Mouse (Mus musculus) left cerebral cortex, adult 2 months (tissue): ENCODE data around the gene Hoxb3. TPM values are rescaled to one million over a fixed set of nuclear protein-coding genes. Genes with fewer than 3 reads are reported as not detected.

Experiments used
- DNase-seq, 2 experiments: peaks; one replicate each; pipeline ENCODE4 v3.0.0; 2021 to 2022; ENCODE audit warnings: low spot score in 2 of 2, mixed read lengths in 1 of 2; ENCODE audit errors: extremely low spot score in 1 of 2
- H3K27ac ChIP-seq: fragments of 200-600 bp; 2 replicates; pipeline ENCODE4 v1.8.1; 2022
- H3K4me3 ChIP-seq: fragments of 200-600 bp; 2 replicates; pipeline ENCODE4 v1.8.1; 2022
- CTCF ChIP-seq: fragments of 200-600 bp; IDR thresholded peaks from 2 replicates; pipeline ENCODE4 v1.8.1; 2022; ENCODE audit warnings: antibody characterized with exemption, mild to moderate bottlenecking, moderate library complexity
- intact Hi-C: fragments of 180-260 bp; cut with DNase I; formaldehyde crosslinking; loops from one replicate; pipeline ENCODE4 v1.15.1; 2025
- total RNA-seq, 2 experiments: library from RNA; stranded (reverse); gene quantifications; 2 replicates each; pipeline ENCODE4 v1.2.3; 2021

The Hoxb3 gene
- total RNA-seq, 2 experiments from 2014 or later = not detected

DNA sequence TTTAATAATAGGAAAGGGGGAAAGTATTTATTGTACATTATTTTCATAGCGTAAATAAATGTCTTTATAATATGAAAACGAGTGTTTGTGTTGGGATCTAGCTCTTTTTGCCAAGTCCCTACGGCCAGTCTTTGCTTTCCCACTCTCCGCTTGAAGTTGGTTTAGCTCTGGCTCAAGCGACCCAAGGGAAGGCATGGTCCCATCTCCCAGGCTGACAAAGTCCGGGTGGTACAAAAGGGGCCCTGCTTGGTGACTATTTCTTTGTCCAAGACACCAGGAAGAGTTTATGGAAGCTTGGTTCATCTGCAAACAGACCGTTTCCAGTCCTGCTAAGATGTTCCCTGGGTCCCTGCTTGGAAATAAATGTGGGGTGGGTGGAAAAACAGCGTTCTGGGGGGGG is 30.8 kb downstream of the Hoxb3 start:
- no peak overlapping the region for H3K4me3 ChIP-seq
- no peak for TF ChIP-seq CTCF
- no peak for DNase-seq
- H3K27ac ChIP-seq = no peak overlapping the region
- intact Hi-C loops = loop anchor here (5.0 kb wide), 2 partner anchors 37 to 342 kb away; partner anchors contain the start of gene Hoxb4

DNA sequence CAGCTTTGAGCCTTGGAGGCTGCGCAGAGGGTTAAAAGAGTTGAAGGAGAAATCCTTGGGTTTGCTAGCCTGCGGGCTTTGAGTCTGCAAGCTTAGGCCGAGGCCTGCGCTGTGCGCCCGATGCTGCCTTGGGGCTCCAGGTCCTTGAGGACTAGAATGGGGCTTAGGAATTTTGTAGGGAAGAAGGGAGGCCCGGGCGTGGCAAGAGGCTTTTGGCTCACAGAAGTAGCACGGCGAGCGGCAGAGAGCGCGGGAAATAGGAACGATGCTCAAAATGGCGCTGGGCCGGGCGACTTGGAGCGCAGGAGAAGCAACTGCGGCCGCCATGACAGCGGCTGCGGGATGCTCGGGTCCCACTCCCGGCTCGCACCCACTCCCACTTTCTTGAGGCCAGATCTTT is 31.2 kb downstream of the Hoxb3 start:
- no peak for TF ChIP-seq CTCF

GRCm38 (mm10) chr11:96354801-96355311 is 31.7 kb downstream of the Hoxb3 start:
- DNase-seq = no peak
- TF ChIP-seq CTCF = no peak
- intact Hi-C loops = loop anchor here (5.0 kb wide), 2 partner anchors 38 to 343 kb away; partner anchors contain the start of gene Hoxb4
- Histone ChIP-seq H3K27ac (no peak overlapping the region), H3K4me3 (no peak overlapping the region)

More for the DNA sequence above, 31.2 kb downstream of the Hoxb3 start:
- Histone ChIP-seq H3K4me3 (no peak overlapping the region), H3K27ac (no peak overlapping the region)
- no peak for DNase-seq
- intact Hi-C loops = loop anchor here (5.0 kb wide), 2 partner anchors 37 to 342 kb away; partner anchors contain the start of gene Hoxb4

DNA sequence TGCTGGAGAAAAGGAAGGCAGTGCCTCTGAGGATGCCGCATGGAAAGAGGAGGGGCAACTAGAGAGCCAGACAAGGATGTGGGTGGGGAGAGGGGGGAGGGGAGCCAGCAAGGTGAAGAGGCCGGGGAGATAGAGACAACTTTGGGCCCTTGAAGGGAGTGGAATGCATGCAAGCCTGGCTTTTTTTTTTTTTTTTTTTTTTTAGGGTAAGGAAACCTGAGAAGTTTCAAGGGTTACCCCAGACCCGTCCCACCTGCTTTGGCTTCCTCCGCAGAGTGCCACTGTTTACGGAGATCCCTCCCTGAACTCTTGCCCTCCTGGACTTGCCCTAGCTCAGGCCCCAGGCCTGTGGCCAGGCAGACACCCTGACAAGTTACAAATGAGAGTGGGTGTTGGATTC is 40.7 kb downstream of the Hoxb3 start:
- no peak for TF ChIP-seq CTCF
- DNase-seq = no peak
- Histone ChIP-seq H3K27ac (no peak overlapping the region), H3K4me3 (no peak overlapping the region)
- intact Hi-C loops = no loop called here

- intact Hi-C loops = no loop called here
- TF ChIP-seq CTCF = no peak
- Histone ChIP-seq H3K27ac (no peak within 1 kb of the TSS), H3K4me3 (no peak within 1 kb of the TSS)
- no peak for DNase-seq
These were observed 42.4 kb downstream of the Hoxb3 start, which contains the start of gene Hoxb1 for GRCm38 (mm10) chr11:96365441-96366091. Hoxb1 (plus strand) TSS chr11:96365752.

DNA sequence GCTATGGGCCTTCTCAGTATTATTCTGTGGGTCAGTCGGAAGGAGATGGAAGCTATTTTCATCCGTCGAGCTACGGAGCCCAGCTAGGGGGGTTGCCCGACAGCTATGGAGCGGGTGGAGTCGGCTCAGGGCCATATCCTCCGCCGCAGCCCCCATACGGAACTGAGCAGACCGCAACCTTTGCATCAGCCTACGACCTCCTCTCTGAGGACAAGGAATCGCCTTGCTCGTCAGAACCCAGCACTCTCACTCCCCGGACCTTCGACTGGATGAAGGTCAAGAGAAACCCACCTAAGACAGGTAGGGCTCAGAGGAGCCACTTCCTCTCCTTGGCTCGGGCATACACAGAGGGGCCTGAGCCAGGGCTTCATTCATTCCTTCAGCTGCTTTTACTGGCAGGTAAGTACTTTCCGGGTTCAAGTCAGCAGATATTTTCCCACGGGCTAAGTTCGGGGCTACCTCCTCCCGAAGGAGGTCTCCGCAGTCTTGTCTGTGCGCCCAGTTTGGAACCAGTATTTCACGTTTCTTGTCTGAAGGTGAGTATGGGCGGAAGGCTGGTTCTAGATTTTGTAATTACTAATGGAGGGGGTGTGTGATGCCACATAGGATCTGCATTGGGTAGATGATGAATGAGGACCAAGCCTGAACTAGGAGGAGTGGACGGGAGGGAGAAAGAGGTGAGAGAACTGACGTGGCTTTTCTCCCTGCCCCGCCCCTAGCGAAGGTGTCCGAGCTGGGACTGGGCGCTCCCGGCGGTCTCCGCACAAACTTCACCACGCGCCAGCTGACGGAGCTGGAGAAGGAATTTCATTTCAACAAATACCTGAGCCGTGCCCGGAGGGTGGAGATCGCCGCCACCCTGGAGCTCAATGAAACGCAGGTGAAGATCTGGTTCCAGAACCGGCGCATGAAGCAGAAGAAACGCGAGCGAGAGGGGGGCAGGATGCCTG is 43.2 kb downstream of the Hoxb3 start:
- no peak for DNase-seq
- TF ChIP-seq CTCF = no peak
- H3K27ac ChIP-seq = no peak overlapping the region
- intact Hi-C loops = no loop called here
- no peak overlapping the region for H3K4me3 ChIP-seq

- H3K27ac ChIP-seq = no peak overlapping the region
- no peak overlapping the region for H3K4me3 ChIP-seq
- DNase-seq = no peak
- intact Hi-C loops = no loop called here
- TF ChIP-seq CTCF = no peak
These were observed 44.0 kb downstream of the Hoxb3 start for GRCm38 (mm10) chr11:96367141-96367540.

DNA sequence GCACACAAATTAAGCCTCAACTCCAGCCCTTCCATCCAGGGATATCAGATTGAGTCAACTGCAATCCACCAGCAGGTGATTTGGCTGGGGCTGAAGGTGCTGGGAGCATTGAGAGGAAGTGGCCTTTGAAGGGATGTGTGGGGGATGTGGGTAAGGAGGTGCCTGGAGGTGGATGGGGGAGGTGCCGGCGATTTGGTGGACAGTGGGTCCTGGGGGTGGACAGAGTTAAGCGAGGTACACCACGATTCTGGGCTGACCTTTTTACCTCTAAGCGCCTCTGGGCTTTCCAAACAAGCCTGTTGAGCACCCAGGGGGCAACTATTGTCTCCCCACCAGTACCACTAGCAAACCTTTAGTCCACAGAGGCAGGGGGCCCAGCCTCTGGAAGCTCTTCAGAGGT is 45.6 kb downstream of the Hoxb3 start:
- H3K27ac ChIP-seq = no peak overlapping the region
- no peak for TF ChIP-seq CTCF
- H3K4me3 ChIP-seq = no peak overlapping the region
- intact Hi-C loops = no loop called here
- DNase-seq = no peak

DNA sequence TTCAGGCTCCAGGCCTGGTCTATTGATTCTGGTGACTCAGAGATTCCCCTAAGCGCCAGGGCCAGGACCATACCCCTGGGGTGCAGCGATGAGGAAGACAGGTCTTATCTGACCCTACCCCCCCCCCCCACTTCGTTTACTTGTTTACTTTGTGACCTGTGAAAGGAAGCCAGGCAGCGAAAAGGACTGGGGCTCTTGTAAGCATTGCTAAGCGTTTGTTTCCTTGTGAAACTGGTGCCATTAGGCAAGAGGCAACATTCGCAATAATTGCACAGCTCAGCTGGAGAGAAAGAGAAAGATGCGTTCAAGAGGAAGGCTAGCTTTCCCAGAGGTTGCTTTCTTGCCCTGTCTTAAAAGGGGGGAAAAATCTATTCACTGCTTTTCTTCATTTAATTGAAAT is 46.0 kb downstream of the Hoxb3 start:
- DNase-seq = no peak
- no peak overlapping the region for H3K4me3 ChIP-seq
- intact Hi-C loops = no loop called here
- H3K27ac ChIP-seq = no peak overlapping the region
- no peak for TF ChIP-seq CTCF

DNA sequence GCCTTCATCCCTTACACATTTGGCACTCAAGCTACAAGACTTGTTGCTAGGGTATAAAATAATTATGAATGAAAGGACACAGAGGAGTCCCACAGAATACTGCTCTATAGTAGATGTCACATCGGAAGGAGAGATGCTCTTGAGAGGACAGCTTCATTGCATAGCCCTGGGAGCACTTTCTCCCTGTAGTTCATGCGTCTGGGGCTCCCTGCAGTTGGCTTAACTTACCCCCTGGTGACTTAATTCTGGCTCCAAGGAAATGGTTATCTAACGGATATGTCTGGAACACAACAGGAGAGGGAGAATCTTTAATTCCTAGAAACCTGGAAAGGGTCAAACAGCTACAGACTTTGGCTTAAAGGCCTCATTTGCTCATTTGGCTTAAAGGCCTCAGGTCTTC is 48.6 kb downstream of the Hoxb3 start:
- no peak for DNase-seq
- TF ChIP-seq CTCF = no peak
- Histone ChIP-seq H3K4me3 (no peak overlapping the region), H3K27ac (no peak overlapping the region)
- intact Hi-C loops = no loop called here

GRCm38 (mm10) chr11:96372519-96372918 is 49.4 kb downstream of the Hoxb3 start:
- intact Hi-C loops = no loop called here
- Histone ChIP-seq H3K27ac (no peak overlapping the region), H3K4me3 (no peak overlapping the region)
- DNase-seq = no peak
- no peak for TF ChIP-seq CTCF

DNA sequence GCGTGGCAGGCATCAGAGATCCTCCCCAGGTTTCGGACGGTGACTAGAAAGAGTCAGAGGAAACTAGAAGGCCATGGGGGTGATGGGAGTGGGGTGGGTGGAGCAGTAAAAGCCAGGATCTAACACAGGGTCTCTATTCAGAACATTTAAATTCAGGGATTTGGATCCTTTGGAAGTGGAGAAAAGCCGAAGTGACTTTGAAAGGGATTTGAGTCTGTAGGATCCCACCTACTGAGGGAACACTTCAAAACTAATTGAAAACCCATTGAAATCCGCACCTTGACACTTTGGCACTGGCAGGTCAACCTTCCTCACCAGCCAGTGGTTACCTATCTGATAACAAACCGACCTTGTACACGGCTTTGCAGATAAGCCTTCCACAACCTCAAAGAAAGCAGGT is 51.7 kb downstream of the Hoxb3 start:
- Histone ChIP-seq H3K27ac (no peak overlapping the region), H3K4me3 (no peak overlapping the region)
- intact Hi-C loops = no loop called here
- no peak for TF ChIP-seq CTCF
- no peak for DNase-seq
